Mouse (Mus musculus): Measurements from ENCODE around the gene Eef1g.

GRCm38 (mm10) chr19:8930771-8931170 is 36.1 kb upstream of the Eef1g start:
- TF ChIP-seq CTCF (IDR thresholded peaks at IDR 0.05; ENCODE audit: low read depth, low read length) = no peak
- TF ChIP-seq POLR2AphosphoS5 (IDR thresholded peaks at IDR 0.05; ENCODE audit: insufficient replicate concordance, low read depth, low read length) = no peak
